Mouse (Mus musculus) hindbrain, embryonic 14.5 days (tissue): Measurements from ENCODE around the gene Sct. TPM values are rescaled to one million over a fixed set of nuclear protein-coding genes. Genes with fewer than 3 reads are reported as not detected.
A peak's percentile ranks its signal among the peaks of the same experiment; 100 is the strongest.

Source experiments
- ATAC-seq: fragments of 200-750 bp; cut with Nextera tagmentation; 2 replicates; pipeline ENCODE4 v1.8.0; 2017; ENCODE audit warnings: moderate number of reproducible peaks, mild to moderate bottlenecking, moderate TSS enrichment, moderate library complexity; ENCODE audit not compliant: low FRiP score
- DNase-seq: peaks from one replicate; pipeline ENCODE4 v3.0.0-alpha.2; 2015; ENCODE audit warnings: low spot score
- H3K27ac ChIP-seq: fragments of 300-500 bp; sonication (generic); 2 replicates; pipeline ENCODE4 v1.5.1; 2014; ENCODE audit warnings: mild to moderate bottlenecking, moderate library complexity
- H3K27me3 ChIP-seq: fragments of 300-500 bp; sonication (generic); 2 replicates; pipeline ENCODE4 v1.6.1; 2014; ENCODE audit warnings: mild to moderate bottlenecking, low read length, mixed read lengths; ENCODE audit not compliant: control insufficient read depth, insufficient read depth
- H3K36me3 ChIP-seq: fragments of 300-500 bp; sonication (generic); replicated peaks from 2 replicates; pipeline ENCODE4 v1.6.1; 2014; ENCODE audit not compliant: control insufficient read depth, insufficient read depth
- H3K4me1 ChIP-seq: fragments of 300-500 bp; sonication (generic); replicated peaks from 2 replicates; pipeline ENCODE4 v1.6.1; 2014; ENCODE audit warnings: antibody characterized with exemption, low read length, mixed read lengths; ENCODE audit not compliant: control insufficient read depth, insufficient read depth
- H3K4me2 ChIP-seq: fragments of 300-500 bp; sonication (generic); replicated peaks from 2 replicates; pipeline ENCODE4 v1.6.1; 2014; ENCODE audit warnings: mild to moderate bottlenecking, moderate library complexity
- H3K4me3 ChIP-seq: fragments of 300-500 bp; sonication (generic); replicated peaks from 2 replicates; pipeline ENCODE4 v1.5.1; 2014; ENCODE audit warnings: mild to moderate bottlenecking, low read length
- H3K9ac ChIP-seq: fragments of 300-500 bp; sonication (generic); 2 replicates; pipeline ENCODE4 v1.6.1; 2014
- H3K9me3 ChIP-seq: fragments of 300-500 bp; sonication (generic); 2 replicates; pipeline ENCODE4 v1.6.1; 2016; ENCODE audit warnings: low read length; ENCODE audit not compliant: control insufficient read depth
- WGBS: fragments of 180-500 bp; shearing (Covaris S2); extraction: QIAGEN DNeasy Blood & Tissue Kit; methylation state at CpG from one replicate; pipeline ENCODE4 v1.1.7; 2014; 5-methylcytosine and 5-hydroxymethylcytosine counted together
- polyA plus RNA-seq: library from polyadenylated mRNA; unstranded; fragments of >200 nt; fragmentation: Nextera tagmentation; extraction: Ambion mirVana; gene quantifications from 2 replicates; pipeline ENCODE4 v1.2.1, GENCODE M21; 2014

Sct gene
- polyA plus RNA-seq, 1 experiment from 2014 or later: 4.1 TPM

DNA sequence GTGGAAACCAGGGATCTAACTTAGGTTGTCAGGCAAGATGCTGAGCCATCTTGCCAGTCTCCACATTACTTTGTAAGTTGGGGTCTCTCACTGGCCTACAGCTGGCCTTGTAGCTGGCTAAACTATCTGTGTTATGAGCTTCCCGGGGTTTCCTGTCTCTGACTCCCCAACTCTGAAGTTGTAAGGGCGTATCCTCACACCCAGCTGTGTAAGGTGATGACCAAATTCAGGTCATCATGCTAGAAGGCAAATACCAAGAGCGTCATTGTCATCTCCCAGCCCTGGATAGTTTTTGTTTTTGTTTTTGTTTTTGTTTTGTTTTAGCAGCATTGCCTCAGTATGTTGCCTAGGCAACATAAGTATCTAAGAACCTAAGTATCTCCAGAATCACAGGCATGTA is 8.3 kb downstream of the Sct start:
- Histone ChIP-seq H3K9ac (no peak overlapping the region), H3K36me3 (no peaks in the 10 kb centered on the region), H3K4me3 (no peak overlapping the region), H3K4me2 (no peak overlapping the region), H3K4me1 (0 out of 2 replicates have a peak, but pooled peaks cover 5% of the 10 kb centered on the region), H3K27ac (no peak overlapping the region), H3K9me3 (no peaks in the 10 kb centered on the region), H3K27me3 (no peaks in the 10 kb centered on the region)
- DNase-seq: no peak
- ATAC-seq: no peak
- 85% methylated on average over 3 of the region's 3 CpGs for WGBS

DNA sequence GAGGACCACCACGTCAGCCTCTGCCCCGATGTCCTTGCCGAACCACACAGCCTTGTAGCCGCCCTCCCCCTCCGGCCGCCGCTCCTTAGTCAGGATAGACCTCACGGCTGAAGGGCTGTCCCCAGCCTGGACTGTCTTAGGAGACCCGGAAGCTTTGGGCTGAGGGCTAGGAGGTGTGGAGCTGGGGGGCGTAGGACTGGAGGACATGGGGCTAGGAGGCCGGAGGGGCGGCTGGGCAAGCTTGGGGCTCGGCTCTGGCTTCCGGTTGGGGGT is 9.7 kb downstream of the Sct start:
- H3K9me3 ChIP-seq: no peaks in the 10 kb centered on the region
- no peak overlapping the region for H3K27ac ChIP-seq
- 84% methylated on average over 14 of the region's 14 CpGs for WGBS
- 0 out of 2 replicates have a peak, but pooled peaks cover 7% of the 10 kb centered on the region for H3K4me1 ChIP-seq
- DNase-seq (no peak), ATAC-seq (no peak)
- no peak overlapping the region for H3K4me2 ChIP-seq
- no peak overlapping the region for H3K9ac ChIP-seq
- H3K27me3 ChIP-seq: no peaks in the 10 kb centered on the region
- no peak overlapping the region for H3K4me3 ChIP-seq
- H3K36me3 ChIP-seq: peaks cover 3% of the 10 kb centered on the region

DNA sequence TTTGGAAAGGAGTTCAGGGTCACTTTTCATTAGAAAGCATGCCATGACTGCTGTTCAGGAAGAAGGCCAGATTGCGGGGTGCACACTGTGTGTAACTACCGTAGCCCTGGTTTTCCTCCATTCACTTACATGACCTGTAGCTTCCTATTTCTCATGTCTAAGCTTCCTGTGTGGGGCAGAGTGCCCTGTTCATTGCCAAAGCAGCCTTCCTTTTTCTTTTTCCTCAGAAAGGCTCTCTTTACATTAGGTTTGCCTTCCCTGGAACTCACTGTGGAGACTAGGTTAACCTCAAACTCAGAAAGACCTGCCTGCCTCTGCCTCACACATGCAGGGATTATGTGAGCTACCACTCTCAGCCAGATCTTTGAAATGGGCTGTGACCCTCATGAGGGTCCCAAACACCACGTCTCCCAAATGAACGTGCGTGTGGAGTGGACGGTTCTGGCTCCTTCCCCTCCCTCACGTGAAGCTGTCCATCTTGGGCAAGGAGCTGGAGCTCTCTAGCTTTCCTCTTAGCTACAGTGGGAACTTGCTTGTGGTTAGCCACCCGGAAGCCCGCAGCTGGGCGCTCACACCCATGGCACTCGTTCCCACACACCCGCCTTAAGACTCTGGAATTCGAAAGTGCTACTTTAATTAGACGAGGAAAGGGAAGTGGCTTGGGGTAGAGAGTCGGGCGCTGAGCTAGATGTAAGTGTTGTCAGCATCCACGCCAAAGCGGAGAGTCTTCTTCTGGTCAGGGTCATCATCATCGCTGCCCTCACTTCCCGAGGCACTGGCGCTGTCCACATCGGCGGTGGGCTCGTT is 10.3 kb downstream of the Sct start:
- Histone ChIP-seq H3K4me1 (0 out of 2 replicates have a peak, but pooled peaks cover 7% of the 10 kb centered on the region), H3K9me3 (no peaks in the 10 kb centered on the region), H3K27me3 (no peaks in the 10 kb centered on the region), H3K36me3 (peaks cover 9% of the 10 kb centered on the region), H3K4me2 (no peak overlapping the region), H3K9ac (no peak overlapping the region), H3K4me3 (no peak overlapping the region), H3K27ac (no peak overlapping the region)
- ATAC-seq (no peak), DNase-seq (no peak)
- 77% methylated on average over 24 of the region's 24 CpGs for WGBS

DNA sequence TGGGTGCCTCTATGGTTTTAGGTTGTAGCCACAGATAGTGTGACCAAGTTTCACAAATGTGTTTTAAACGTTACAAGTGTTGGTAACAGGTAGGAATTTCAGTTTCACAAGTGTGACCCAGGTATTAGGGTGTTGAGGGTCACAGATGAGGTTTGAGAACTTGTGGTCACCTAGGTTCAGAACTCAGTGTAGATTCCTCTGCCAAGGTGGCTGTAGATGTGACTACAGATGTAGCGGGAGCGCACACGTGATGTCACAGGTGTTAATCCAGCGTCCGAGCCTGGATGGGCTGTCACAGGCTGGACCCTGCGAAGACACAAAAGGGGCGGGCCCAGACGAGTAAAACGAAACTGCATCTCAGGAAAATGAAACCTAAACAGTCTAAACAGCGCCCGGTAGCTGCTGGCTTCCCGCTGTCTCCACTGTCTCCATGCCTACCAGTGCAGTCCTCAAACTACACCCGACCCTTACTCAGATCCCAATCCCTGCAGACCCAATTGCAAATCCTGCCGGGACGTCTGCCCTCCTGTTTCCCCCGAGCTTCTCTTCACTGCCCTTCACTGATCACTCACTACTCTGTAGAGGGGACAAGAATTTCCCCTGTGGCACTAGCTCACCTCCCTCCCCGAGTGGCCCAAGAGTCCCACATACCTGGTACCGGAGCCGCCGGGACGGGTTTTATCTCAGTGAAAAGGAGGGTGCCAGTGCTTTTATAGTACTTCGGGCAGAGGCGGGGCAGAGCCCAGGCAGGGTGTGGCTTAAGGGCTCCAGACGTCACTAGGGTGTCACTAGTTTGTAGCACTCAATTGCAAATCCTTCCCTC is 13.0 kb downstream of the Sct start, which contains the start of gene Irf7:
Gene Irf7, minus strand, starts transcription at position 743 of the 823 bp plus-strand sequence.
- H3K27me3 ChIP-seq: no peaks in the 10 kb centered on the region
- no peaks in the 10 kb centered on the region for H3K9me3 ChIP-seq
- no peak within 1 kb of the TSS for H3K27ac ChIP-seq
- peak within 1 kb of the TSS; percentile 33; the same call in 1 of the 2 replicates for H3K9ac ChIP-seq
- H3K4me1 ChIP-seq: 0 out of 2 replicates have a peak, but pooled peaks cover 7% of the 10 kb centered on the region
- H3K4me2 ChIP-seq: peak within 1 kb of the TSS; percentile 49
- DNase-seq (no peak), ATAC-seq (peak; percentile 49; the same call in 1 of the 2 replicates)
- peak within 1 kb of the TSS; percentile 22 for H3K4me3 ChIP-seq
- WGBS: 18% methylated on average over 25 of the region's 25 CpGs
- peaks cover 36% of the 10 kb centered on the region for H3K36me3 ChIP-seq

DNA sequence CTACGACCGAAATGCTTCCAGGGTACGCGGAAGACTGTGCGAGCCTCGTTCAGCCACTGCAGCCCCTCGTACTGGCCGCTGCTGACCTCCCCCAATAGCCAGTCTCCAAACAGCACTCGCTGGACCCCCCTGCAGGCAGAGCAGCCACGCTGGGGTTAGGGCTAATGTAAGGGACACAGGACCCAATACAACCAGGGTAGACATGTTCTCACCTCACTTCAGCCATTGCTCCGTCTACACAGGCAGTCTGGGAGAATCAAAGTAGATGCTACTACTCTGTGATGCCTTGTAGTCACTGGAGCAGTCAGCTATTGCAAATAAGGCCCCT is 13.6 kb downstream of the Sct start:
- Histone ChIP-seq H3K36me3 (peaks cover 42% of the 10 kb centered on the region), H3K9ac (peak overlapping the region; percentile 33; the same call in 1 of the 2 replicates), H3K27ac (no peak overlapping the region), H3K27me3 (no peaks in the 10 kb centered on the region), H3K4me1 (0 out of 2 replicates have a peak, but pooled peaks cover 7% of the 10 kb centered on the region), H3K9me3 (no peaks in the 10 kb centered on the region), H3K4me2 (peak overlapping the region; percentile 49), H3K4me3 (no peak overlapping the region)
- ATAC-seq (no peak), DNase-seq (no peak)
- 37% methylated on average over 11 of the region's 11 CpGs for WGBS

DNA sequence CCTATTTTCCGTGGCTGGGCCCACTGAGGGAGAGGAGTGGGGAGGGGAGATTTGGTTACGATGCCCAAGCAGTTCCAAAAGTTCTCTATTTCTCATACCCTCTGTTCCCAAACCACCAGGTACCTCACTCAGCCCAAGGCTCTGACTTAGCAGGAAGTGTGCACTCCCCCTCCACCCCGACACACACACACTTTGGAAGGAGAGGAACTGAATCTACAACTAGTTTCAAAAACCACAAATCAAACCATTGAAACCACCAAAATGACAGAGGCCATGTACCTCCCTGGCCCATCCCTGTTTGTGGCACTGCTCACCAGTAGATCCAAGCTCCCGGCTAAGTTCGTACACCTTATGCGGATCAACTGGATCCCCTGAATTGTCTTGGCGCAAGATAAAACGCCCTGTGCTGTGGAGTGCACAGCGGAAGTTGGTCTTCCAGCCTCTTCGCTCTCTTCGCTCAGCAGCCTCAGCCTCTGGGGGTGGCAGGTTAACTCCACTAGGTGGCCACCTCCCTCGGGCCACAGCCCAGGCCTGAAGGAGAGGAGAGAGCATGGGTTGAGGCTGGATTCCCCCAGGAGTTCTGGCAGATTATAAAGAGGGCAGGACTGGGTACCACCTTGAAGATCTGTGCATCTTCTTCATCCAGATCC is 14.0 kb downstream of the Sct start:
- no peak overlapping the region for H3K4me3 ChIP-seq
- ATAC-seq: 0 out of 2 replicates have a peak, but pooled peaks have one; percentile 60
- no peaks in the 10 kb centered on the region for H3K27me3 ChIP-seq
- H3K4me1 ChIP-seq: 0 out of 2 replicates have a peak, but pooled peaks cover 7% of the 10 kb centered on the region
- no peak overlapping the region for H3K4me2 ChIP-seq
- no peak overlapping the region for H3K9ac ChIP-seq
- no peak for DNase-seq
- no peak overlapping the region for H3K27ac ChIP-seq
- no peaks in the 10 kb centered on the region for H3K9me3 ChIP-seq
- peaks cover 47% of the 10 kb centered on the region for H3K36me3 ChIP-seq
- WGBS: 40% methylated on average over 12 of the region's 12 CpGs

DNA sequence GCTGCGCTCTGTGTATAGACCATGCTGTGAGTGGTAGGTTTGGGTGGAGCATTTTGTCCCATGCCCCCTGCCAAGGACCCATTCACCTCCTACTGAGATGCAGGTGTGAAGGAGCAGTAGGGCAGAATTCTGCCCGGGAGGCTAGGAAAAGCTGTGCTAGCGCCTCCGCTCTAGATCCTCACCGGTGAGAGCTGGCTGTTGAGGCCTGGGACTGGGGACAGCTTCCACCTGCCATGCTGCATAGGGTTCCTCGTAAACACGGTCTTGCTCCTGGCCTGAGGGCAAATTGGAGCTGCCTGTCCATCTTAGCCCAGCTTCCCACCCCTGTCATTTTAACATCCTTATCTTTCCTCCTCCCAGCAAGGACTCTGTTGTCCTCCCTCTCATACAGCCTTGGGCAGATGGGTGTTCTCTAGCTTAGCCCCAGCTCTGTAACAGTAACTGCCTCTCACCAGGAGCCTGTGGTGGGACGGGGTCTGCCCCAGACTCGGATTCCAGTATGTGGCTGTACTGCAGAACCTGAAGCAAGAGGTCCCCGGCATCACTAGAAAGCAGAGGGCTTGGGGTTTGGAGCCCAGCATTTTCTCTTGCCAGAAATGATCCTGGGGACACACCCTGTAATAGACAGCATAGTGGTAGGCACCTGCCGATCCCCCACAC is 14.8 kb downstream of the Sct start:
- WGBS: 77% methylated on average over 11 of the region's 11 CpGs
- H3K27ac ChIP-seq: no peak overlapping the region
- H3K4me2 ChIP-seq: no peak overlapping the region
- H3K9ac ChIP-seq: no peak overlapping the region
- H3K27me3 ChIP-seq: no peaks in the 10 kb centered on the region
- ATAC-seq: no peak
- no peak overlapping the region for H3K4me3 ChIP-seq
- 0 out of 2 replicates have a peak, but pooled peaks cover 7% of the 10 kb centered on the region for H3K4me1 ChIP-seq
- no peaks in the 10 kb centered on the region for H3K9me3 ChIP-seq
- DNase-seq: no peak
- H3K36me3 ChIP-seq: peaks cover 54% of the 10 kb centered on the region

DNA sequence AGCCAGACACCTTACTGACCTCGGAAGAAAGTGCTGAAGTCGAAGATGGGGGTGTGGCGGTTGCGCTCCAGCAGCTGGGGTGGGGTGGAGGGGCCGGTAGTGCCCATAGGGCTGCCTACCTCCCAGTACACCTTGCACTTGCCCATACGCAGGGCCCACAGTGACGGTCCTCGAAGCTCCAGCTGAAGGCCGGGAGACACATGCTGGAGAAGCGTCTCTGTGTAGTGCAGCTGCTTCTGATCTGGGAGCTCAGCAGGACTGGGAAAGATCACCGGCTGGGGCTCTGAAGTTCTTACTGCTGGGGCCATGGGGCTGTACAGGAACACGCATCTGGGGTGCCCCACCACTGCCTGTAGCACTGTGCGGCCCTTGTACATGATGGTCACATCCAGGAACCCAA is 15.3 kb downstream of the Sct start:
- Histone ChIP-seq H3K9ac (no peak overlapping the region), H3K4me2 (no peak overlapping the region), H3K36me3 (peaks cover 59% of the 10 kb centered on the region), H3K4me3 (no peak overlapping the region), H3K4me1 (0 out of 2 replicates have a peak, but pooled peaks cover 7% of the 10 kb centered on the region), H3K9me3 (no peaks in the 10 kb centered on the region), H3K27ac (no peak overlapping the region), H3K27me3 (no peaks in the 10 kb centered on the region)
- ATAC-seq (0 out of 2 replicates have a peak, but pooled peaks have one; percentile 38), DNase-seq (no peak)
- 92% methylated on average over 13 of the region's 13 CpGs for WGBS
